Mouse (Mus musculus): ENCODE measurements around the gene Flywch1. TPM values are rescaled to one million over a fixed set of nuclear protein-coding genes. Genes with fewer than 3 reads are reported as not detected.

Gene Flywch1
- total and polyA plus RNA-seq, 3 experiments: 18.8 to 28.3 (median 23.4) TPM

- H3K36me3 ChIP-seq (replicated peaks in 1 of 2; ENCODE audit: control insufficient read depth in 1 of 2, insufficient read depth in 1 of 2, low read length in 1 of 2): peaks cover 0 to 5% of the 10 kb centered on the region in 2 experiments
- H3K27me3 ChIP-seq (replicated peaks): peaks cover 73% of the 10 kb centered on the region
- no peak overlapping the region for H3K9ac ChIP-seq (ENCODE audit: insufficient read depth, low read depth)
- no peaks in the 10 kb centered on the region for H3K79me2 ChIP-seq (replicated peaks; ENCODE audit: control insufficient read depth, extremely low read depth, insufficient read depth, poor library complexity, severe bottlenecking)
- H3K4me1 ChIP-seq (ENCODE audit: control insufficient read depth in 1 of 2, insufficient read depth in 2 of 2): peaks cover 24 to 41% of the 10 kb centered on the region in 2 experiments
- dilution Hi-C loops (cut with MboI; ENCODE audit: extremely low pct_ligation_motif_present, extremely low pct_unique_long_range_greater_than_20kb, low sequenced_read_pairs): no loop called here
- H3K4me2 ChIP-seq (ENCODE audit: insufficient read depth, low read depth, poor library complexity, severe bottlenecking): no peak overlapping the region
- H3K9me3 ChIP-seq (replicated peaks; ENCODE audit: low read length): no peaks in the 10 kb centered on the region
- H3K4me3 ChIP-seq (replicated peaks in 1 of 3; ENCODE audit: low read depth in 2 of 3, low read length in 2 of 3, poor library complexity in 1 of 3): no peak overlapping the region
- H3K27ac ChIP-seq (ENCODE audit: insufficient read depth, low read depth): no peak overlapping the region
- no peak for DNase-seq (ENCODE audit: extremely low read depth)
- in situ Hi-C loops (cut with MboI; ENCODE audit: low pct_ligation_motif_present, low pct_unique_long_range_greater_than_20kb, low sequenced_read_pairs): no loop called here
- TF ChIP-seq ZMIZ1 (IDR thresholded peaks at IDR 0.05; ENCODE audit: low read depth, low read length): no peak
- TF ChIP-seq MXI1 (IDR thresholded peaks at IDR 0.05; ENCODE audit: low read depth, low read length): no peak
- TF ChIP-seq SMC3 (IDR thresholded peaks at IDR 0.05; ENCODE audit: low read depth, low read length): no peak
- TF ChIP-seq NELFE (IDR thresholded peaks at IDR 0.05; ENCODE audit: low read depth, low read length): no peak
- no peak for TF ChIP-seq MAX (IDR thresholded peaks at IDR 0.05; ENCODE audit: low read length)
Measured at GRCm38 (mm10) chr17:23742210-23742793, 29.1 kb downstream of the Flywch1 start.

GRCm38 (mm10) chr17:23741359-23742209 is 29.8 kb downstream of the Flywch1 start:
- no peaks in the 10 kb centered on the region for H3K79me2 ChIP-seq (replicated peaks; ENCODE audit: control insufficient read depth, extremely low read depth, insufficient read depth, poor library complexity, severe bottlenecking)
- no peak for DNase-seq (ENCODE audit: extremely low read depth)
- H3K36me3 ChIP-seq (replicated peaks in 1 of 2; ENCODE audit: control insufficient read depth in 1 of 2, insufficient read depth in 1 of 2, low read length in 1 of 2): peaks cover 2 to 12% of the 10 kb centered on the region in 2 experiments
- TF ChIP-seq TBP (conservative IDR thresholded peaks at IDR 0.05; ENCODE audit: low read depth, low read length) (no peak), JUN (IDR thresholded peaks at IDR 0.05; ENCODE audit: insufficient read depth, low read depth, low read length) (no peak), BHLHE40 (IDR thresholded peaks at IDR 0.05; ENCODE audit: low read depth, low read length) (no peak), RCOR1 (conservative IDR thresholded peaks at IDR 0.05; ENCODE audit: low read depth, low read length) (no peak), ZMIZ1 (IDR thresholded peaks at IDR 0.05; ENCODE audit: low read depth, low read length) (no peak), CHD2 (IDR thresholded peaks at IDR 0.05; ENCODE audit: low read length) (no peak), MAFK (IDR thresholded peaks at IDR 0.05; ENCODE audit: insufficient replicate concordance, low read length) (no peak), KAT2A (IDR thresholded peaks at IDR 0.05; ENCODE audit: insufficient replicate concordance, low read length) (no peak), NELFE (IDR thresholded peaks at IDR 0.05; ENCODE audit: low read depth, low read length) (no peak), PAX5 (IDR thresholded peaks at IDR 0.05; ENCODE audit: low read length) (no peak), ZC3H11A (IDR thresholded peaks at IDR 0.05; ENCODE audit: low read depth, low read length) (no peak), ZKSCAN1 (IDR thresholded peaks at IDR 0.05; ENCODE audit: borderline replicate concordance, low read depth, low read length) (no peak), GABPA (IDR thresholded peaks at IDR 0.05; ENCODE audit: insufficient replicate concordance, low read depth, low read length) (no peak), HCFC1 (IDR thresholded peaks at IDR 0.05; ENCODE audit: low read depth, low read length) (no peak)
- no peaks in the 10 kb centered on the region for H3K9me3 ChIP-seq (replicated peaks; ENCODE audit: low read length)
- H3K27me3 ChIP-seq (replicated peaks): peaks cover 73% of the 10 kb centered on the region
- H3K4me2 ChIP-seq (ENCODE audit: insufficient read depth, low read depth, poor library complexity, severe bottlenecking): no peak overlapping the region
- in situ Hi-C loops (cut with MboI; ENCODE audit: low pct_ligation_motif_present, low pct_unique_long_range_greater_than_20kb, low sequenced_read_pairs) (no loop called here), dilution Hi-C loops (cut with MboI; ENCODE audit: extremely low pct_ligation_motif_present, extremely low pct_unique_long_range_greater_than_20kb, low sequenced_read_pairs) (no loop called here)
- H3K27ac ChIP-seq (ENCODE audit: insufficient read depth, low read depth): no peak overlapping the region
- H3K4me3 ChIP-seq (replicated peaks in 1 of 3; ENCODE audit: low read depth in 2 of 3, low read length in 2 of 3, poor library complexity in 1 of 3): no peak overlapping the region
- no peak overlapping the region for H3K9ac ChIP-seq (ENCODE audit: insufficient read depth, low read depth)
- H3K4me1 ChIP-seq (ENCODE audit: control insufficient read depth in 1 of 2, insufficient read depth in 2 of 2): peaks cover 19 to 35% of the 10 kb centered on the region in 2 experiments
